Mouse (Mus musculus) kidney, postnatal 0 days (tissue): ENCODE measurements at regions not wholly inside any gene's neighbourhood (a gene's known extent, or its start where the extent isn't known, plus 50 kb on each side); places are given as distances from the start of the nearest gene placed in this dataset.
A peak's percentile ranks its signal among the peaks of the same experiment; 100 is the strongest.

ENCODE experiments used
- ATAC-seq: fragments of 200-750 bp; cut with Nextera tagmentation; replicated peaks from 2 replicates; pipeline ENCODE4 v1.8.0; 2017; ENCODE audit warnings: low read depth, moderate number of reproducible peaks, moderate TSS enrichment, moderate library complexity; ENCODE audit not compliant: low FRiP score
- DNase-seq: peaks from one replicate; pipeline ENCODE4 v3.0.0-alpha.2; 2016; ENCODE audit warnings: low spot score
- H3K27ac ChIP-seq: fragments of 300-500 bp; sonication (generic); 2 replicates; pipeline ENCODE4 v1.5.1; 2014; ENCODE audit warnings: mild to moderate bottlenecking
- H3K27me3 ChIP-seq: fragments of 300-500 bp; sonication (generic); 2 replicates; pipeline ENCODE4 v1.6.1; 2014; ENCODE audit warnings: low read length, mixed read lengths; ENCODE audit not compliant: insufficient read depth
- H3K36me3 ChIP-seq: fragments of 300-500 bp; sonication (generic); 2 replicates; pipeline ENCODE4 v1.6.1; 2014; ENCODE audit warnings: low read length, mixed read lengths; ENCODE audit not compliant: insufficient read depth
- H3K4me1 ChIP-seq: fragments of 300-500 bp; sonication (generic); replicated peaks from 2 replicates; pipeline ENCODE4 v1.6.1; 2014; ENCODE audit warnings: antibody characterized with exemption, low read length, mixed read lengths; ENCODE audit not compliant: insufficient read depth
- H3K4me2 ChIP-seq: fragments of 300-500 bp; sonication (generic); 2 replicates; pipeline ENCODE4 v1.6.1; 2014; ENCODE audit warnings: mild to moderate bottlenecking, low read length, moderate library complexity, mixed read lengths
- H3K4me3 ChIP-seq: fragments of 300-500 bp; sonication (generic); replicated peaks from 2 replicates; pipeline ENCODE4 v1.5.1; 2014; ENCODE audit warnings: low read depth, low read length
- H3K9ac ChIP-seq: fragments of 300-500 bp; sonication (generic); 2 replicates; pipeline ENCODE4 v1.6.1; 2014; ENCODE audit warnings: low read depth, low read length
- H3K9me3 ChIP-seq: fragments of 300-500 bp; sonication (generic); replicated peaks from 2 replicates; pipeline ENCODE4 v1.6.1; 2016; ENCODE audit warnings: low read length, inconsistent platforms, mixed read lengths
- CTCF ChIP-seq: IDR thresholded peaks from 2 replicates; pipeline ENCODE4 v1.5.1; 2016; ENCODE audit warnings: antibody characterized with exemption, low read depth, mild to moderate bottlenecking, moderate library complexity
- WGBS: fragments of 180-500 bp; shearing (Covaris S2); extraction: QIAGEN DNeasy Blood & Tissue Kit; methylation state at CpG from one replicate; pipeline ENCODE4 v1.1.7; 2014; 5-methylcytosine and 5-hydroxymethylcytosine counted together

- Histone ChIP-seq H3K9me3 (no peaks in the 10 kb centered on the region), H3K4me1 (peaks cover 26% of the 10 kb centered on the region), H3K4me3 (no peak overlapping the region), H3K27me3 (no peaks in the 10 kb centered on the region), H3K27ac (no peak overlapping the region), H3K4me2 (no peak overlapping the region), H3K36me3 (no peaks in the 10 kb centered on the region), H3K9ac (no peak overlapping the region)
- DNase-seq (no peak), ATAC-seq (no peak)
- TF ChIP-seq CTCF, result no peak
- 65% methylated on average over 7 of the region's 8 CpGs for WGBS
These were observed 115.8 kb upstream of the Haao start for GRCm38 (mm10) chr17:83963561-83963960.

GRCm38 (mm10) chr17:83962841-83963240 is 115.1 kb upstream of the Haao start:
- no peak for DNase-seq
- H3K9me3 ChIP-seq, result no peaks in the 10 kb centered on the region
- H3K27me3 ChIP-seq, result no peaks in the 10 kb centered on the region
- H3K4me1 ChIP-seq, result peaks cover 33% of the 10 kb centered on the region
- H3K27ac ChIP-seq, result no peak overlapping the region
- no peak for TF ChIP-seq CTCF
- 31% methylated on average over 4 of the region's 4 CpGs for WGBS
- no peaks in the 10 kb centered on the region for H3K36me3 ChIP-seq
- no peak overlapping the region for H3K4me2 ChIP-seq
- no peak for ATAC-seq
- H3K9ac ChIP-seq, result no peak overlapping the region
- no peak overlapping the region for H3K4me3 ChIP-seq

- no peak overlapping the region for H3K4me2 ChIP-seq
- no peak overlapping the region for H3K4me3 ChIP-seq
- no peaks in the 10 kb centered on the region for H3K9me3 ChIP-seq
- 82% methylated on average over 6 of the region's 6 CpGs for WGBS
- DNase-seq (no peak), ATAC-seq (no peak)
- H3K27ac ChIP-seq, result no peak overlapping the region
- no peaks in the 10 kb centered on the region for H3K36me3 ChIP-seq
- no peak overlapping the region for H3K9ac ChIP-seq
- no peak for TF ChIP-seq CTCF
- no peaks in the 10 kb centered on the region for H3K27me3 ChIP-seq
- peaks cover 39% of the 10 kb centered on the region for H3K4me1 ChIP-seq
These were observed 114.4 kb upstream of the Haao start for GRCm38 (mm10) chr17:83962126-83962525.

- Histone ChIP-seq H3K27me3 (no peaks in the 10 kb centered on the region), H3K9ac (no peak overlapping the region), H3K36me3 (no peaks in the 10 kb centered on the region), H3K4me3 (no peak overlapping the region), H3K9me3 (no peaks in the 10 kb centered on the region), H3K4me2 (no peak overlapping the region), H3K4me1 (peaks cover 52% of the 10 kb centered on the region), H3K27ac (peak overlapping the region; percentile 38; the same call in 1 of the 2 replicates)
- ATAC-seq, result no peak
- DNase-seq, result no peak
- WGBS, result 58% methylated on average over 7 of the region's 7 CpGs
- no peak for TF ChIP-seq CTCF
These were observed 113.1 kb upstream of the Haao start for GRCm38 (mm10) chr17:83960821-83961220.

- H3K9me3 ChIP-seq, result no peaks in the 10 kb centered on the region
- 65% methylated on average over 3 of the region's 3 CpGs for WGBS
- ATAC-seq, result no peak
- H3K4me2 ChIP-seq, result no peak overlapping the region
- no peak overlapping the region for H3K9ac ChIP-seq
- peak overlapping the region; percentile 97; the same call in 1 of the 2 replicates for H3K27ac ChIP-seq
- no peaks in the 10 kb centered on the region for H3K27me3 ChIP-seq
- no peaks in the 10 kb centered on the region for H3K36me3 ChIP-seq
- H3K4me1 ChIP-seq, result peaks cover 59% of the 10 kb centered on the region
- no peak overlapping the region for H3K4me3 ChIP-seq
- TF ChIP-seq CTCF, result no peak
- no peak for DNase-seq
These were observed 112.4 kb upstream of the Haao start for GRCm38 (mm10) chr17:83960158-83960557.

- ATAC-seq (no peak), DNase-seq (peak; percentile 76)
- H3K4me3 ChIP-seq, result no peak overlapping the region
- H3K27me3 ChIP-seq, result no peaks in the 10 kb centered on the region
- H3K9ac ChIP-seq, result no peak overlapping the region
- no peak overlapping the region for H3K4me2 ChIP-seq
- no peaks in the 10 kb centered on the region for H3K9me3 ChIP-seq
- no peak for TF ChIP-seq CTCF
- H3K36me3 ChIP-seq, result no peaks in the 10 kb centered on the region
- peak overlapping the region; percentile 97 for H3K27ac ChIP-seq
- H3K4me1 ChIP-seq, result peaks cover 63% of the 10 kb centered on the region
- WGBS, result 46% methylated on average over 9 of the region's 9 CpGs
These were observed 111.5 kb upstream of the Haao start for GRCm38 (mm10) chr17:83959159-83959848.

GRCm38 (mm10) chr17:83958706-83959105 is 110.9 kb upstream of the Haao start:
- Histone ChIP-seq H3K4me1 (peaks cover 65% of the 10 kb centered on the region), H3K4me2 (no peak overlapping the region), H3K4me3 (no peak overlapping the region), H3K36me3 (no peaks in the 10 kb centered on the region), H3K27ac (peak overlapping the region; percentile 97), H3K9me3 (no peaks in the 10 kb centered on the region), H3K27me3 (no peaks in the 10 kb centered on the region), H3K9ac (no peak overlapping the region)
- TF ChIP-seq CTCF, result no peak
- DNase-seq (no peak), ATAC-seq (0 out of 2 replicates have a peak, but pooled peaks have one; percentile 34)
- WGBS, result 76% methylated on average over 3 of the region's 3 CpGs
